Mouse (Mus musculus) midbrain, postnatal 0 days (tissue): ENCODE measurements around the gene Pcdh7. TPM values are rescaled to one million over a fixed set of nuclear protein-coding genes. Genes with fewer than 3 reads are reported as not detected.

ENCODE experiments used
- ATAC-seq: fragments of 200-750 bp; cut with Nextera tagmentation; 2 replicates; pipeline ENCODE4 v1.8.0; 2017; ENCODE audit warnings: moderate number of reproducible peaks, mild to moderate bottlenecking, moderate TSS enrichment, moderate library complexity; ENCODE audit not compliant: low FRiP score
- DNase-seq: peaks from one replicate; pipeline ENCODE4 v3.0.0-alpha.2; 2015; ENCODE audit warnings: low spot score
- H3K27ac ChIP-seq: fragments of 300-500 bp; sonication (generic); 2 replicates; pipeline ENCODE4 v1.5.1; 2014; ENCODE audit warnings: low read depth, mild to moderate bottlenecking, low read length, mixed read lengths
- H3K27me3 ChIP-seq: fragments of 300-500 bp; sonication (generic); 2 replicates; pipeline ENCODE4 v1.6.1; 2014; ENCODE audit warnings: low read length, control low read depth, mixed read lengths; ENCODE audit not compliant: insufficient read depth
- H3K36me3 ChIP-seq: fragments of 300-500 bp; sonication (generic); 2 replicates; pipeline ENCODE4 v1.6.1; 2014; ENCODE audit warnings: low read length, control low read depth, mixed read lengths; ENCODE audit not compliant: insufficient read depth
- H3K4me1 ChIP-seq: fragments of 300-500 bp; sonication (generic); 2 replicates; pipeline ENCODE4 v1.6.1; 2014; ENCODE audit warnings: mild to moderate bottlenecking, control low read depth, antibody characterized with exemption, low read length, mixed read lengths; ENCODE audit not compliant: insufficient read depth
- H3K4me2 ChIP-seq: fragments of 300-500 bp; sonication (generic); 2 replicates; pipeline ENCODE4 v1.6.1; 2014; ENCODE audit warnings: low read depth, mild to moderate bottlenecking, low read length, mixed read lengths; ENCODE audit not compliant: poor library complexity, severe bottlenecking
- H3K4me3 ChIP-seq: fragments of 300-500 bp; sonication (generic); 2 replicates; pipeline ENCODE4 v1.5.1; 2014; ENCODE audit warnings: low read depth, mild to moderate bottlenecking, low read length, moderate library complexity
- H3K9ac ChIP-seq: fragments of 300-500 bp; sonication (generic); replicated peaks from 2 replicates; pipeline ENCODE4 v1.6.1; 2014; ENCODE audit warnings: mild to moderate bottlenecking, low read length, moderate library complexity, mixed read lengths; ENCODE audit not compliant: poor library complexity, severe bottlenecking
- H3K9me3 ChIP-seq: fragments of 300-500 bp; sonication (generic); 2 replicates; pipeline ENCODE4 v1.6.1; 2016; ENCODE audit warnings: low read length, control low read depth
- CTCF ChIP-seq: IDR thresholded peaks from 2 replicates; pipeline ENCODE4 v1.5.1; 2016; ENCODE audit warnings: antibody characterized with exemption, mild to moderate bottlenecking
- WGBS: fragments of 180-500 bp; shearing (Covaris S2); extraction: QIAGEN DNeasy Blood & Tissue Kit; methylation state at CpG from one replicate; pipeline ENCODE4 v1.1.7; 2014; 5-methylcytosine and 5-hydroxymethylcytosine counted together
- polyA plus RNA-seq: library from polyadenylated mRNA; unstranded; fragments of >200 nt; fragmentation: Nextera tagmentation; extraction: Ambion mirVana; gene quantifications from 2 replicates; pipeline ENCODE4 v1.2.1, GENCODE M21; 2015
- total RNA-seq: library from RNA; depleted of rRNA; stranded (reverse); fragments of >200 nt; gene quantifications from 2 replicates; pipeline ENCODE4 v1.2.3, GENCODE M21; 2014

Gene Pcdh7
- total and polyA plus RNA-seq, 2 experiments from 2014 or later = 29.6 to 157 TPM

GRCm38 (mm10) chr5:57743956-57744661 is 26.3 kb downstream of the Pcdh7 start:
- H3K27me3 ChIP-seq = no peaks in the 10 kb centered on the region
- no peak overlapping the region for H3K4me2 ChIP-seq
- no peaks in the 10 kb centered on the region for H3K4me1 ChIP-seq
- no peaks in the 10 kb centered on the region for H3K36me3 ChIP-seq
- H3K4me3 ChIP-seq = no peak overlapping the region
- no peak overlapping the region for H3K9ac ChIP-seq
- no peak overlapping the region for H3K27ac ChIP-seq
- H3K9me3 ChIP-seq = no peaks in the 10 kb centered on the region
- DNase-seq = no peak
- ATAC-seq = no peak
- no peak for TF ChIP-seq CTCF
- 75% methylated on average over 2 of the region's 2 CpGs for WGBS

GRCm38 (mm10) chr5:57745879-57746278 is 28.1 kb downstream of the Pcdh7 start:
- no peak overlapping the region for H3K27ac ChIP-seq
- no peak for TF ChIP-seq CTCF
- H3K9ac ChIP-seq = no peak overlapping the region
- no peaks in the 10 kb centered on the region for H3K27me3 ChIP-seq
- H3K4me3 ChIP-seq = no peak overlapping the region
- H3K4me1 ChIP-seq = no peaks in the 10 kb centered on the region
- H3K36me3 ChIP-seq = no peaks in the 10 kb centered on the region
- ATAC-seq (no peak), DNase-seq (no peak)
- 81% methylated on average over 1 of the region's 1 CpGs for WGBS
- H3K9me3 ChIP-seq = no peaks in the 10 kb centered on the region
- no peak overlapping the region for H3K4me2 ChIP-seq

- no peak overlapping the region for H3K9ac ChIP-seq
- ATAC-seq = no peak
Measured at GRCm38 (mm10) chr5:57750320-57750719, 32.6 kb downstream of the Pcdh7 start.

GRCm38 (mm10) chr5:57755791-57756190 is 38.0 kb downstream of the Pcdh7 start:
- DNase-seq = no peak
- Histone ChIP-seq H3K27me3 (no peaks in the 10 kb centered on the region), H3K27ac (no peak overlapping the region), H3K9me3 (no peaks in the 10 kb centered on the region), H3K9ac (no peak overlapping the region), H3K36me3 (no peaks in the 10 kb centered on the region), H3K4me2 (no peak overlapping the region), H3K4me1 (no peaks in the 10 kb centered on the region), H3K4me3 (no peak overlapping the region)
- no peak for TF ChIP-seq CTCF
- no peak for ATAC-seq
- WGBS = 17% methylated on average over 1 of the region's 1 CpGs

More at GRCm38 (mm10) chr5:57750320-57750719, 32.6 kb downstream of the Pcdh7 start:
- Histone ChIP-seq H3K4me1 (no peaks in the 10 kb centered on the region), H3K36me3 (no peaks in the 10 kb centered on the region), H3K9me3 (no peaks in the 10 kb centered on the region), H3K27me3 (no peaks in the 10 kb centered on the region), H3K27ac (no peak overlapping the region), H3K4me3 (no peak overlapping the region), H3K4me2 (no peak overlapping the region)
- TF ChIP-seq CTCF = no peak
- DNase-seq = no peak
- WGBS = 93% methylated on average over 1 of the region's 1 CpGs

- Histone ChIP-seq H3K27me3 (no peaks in the 10 kb centered on the region), H3K27ac (no peak overlapping the region), H3K4me1 (no peaks in the 10 kb centered on the region), H3K36me3 (no peaks in the 10 kb centered on the region), H3K9me3 (no peaks in the 10 kb centered on the region), H3K9ac (no peak overlapping the region), H3K4me2 (no peak overlapping the region), H3K4me3 (no peak overlapping the region)
- WGBS = 40% methylated on average over 4 of the region's 4 CpGs
- no peak for ATAC-seq
- DNase-seq = no peak
- TF ChIP-seq CTCF = no peak
Measured at GRCm38 (mm10) chr5:57756726-57757424, 39.1 kb downstream of the Pcdh7 start.

GRCm38 (mm10) chr5:57757436-57757898 is 39.7 kb downstream of the Pcdh7 start:
- 16% methylated on average over 4 of the region's 4 CpGs for WGBS
- Histone ChIP-seq H3K4me1 (no peaks in the 10 kb centered on the region), H3K36me3 (no peaks in the 10 kb centered on the region), H3K9me3 (no peaks in the 10 kb centered on the region), H3K27me3 (no peaks in the 10 kb centered on the region), H3K4me2 (no peak overlapping the region), H3K27ac (no peak overlapping the region), H3K9ac (no peak overlapping the region), H3K4me3 (no peak overlapping the region)
- no peak for TF ChIP-seq CTCF
- DNase-seq (no peak), ATAC-seq (no peak)
